Mouse (Mus musculus): ENCODE results near the gene Clgn. TPM values are rescaled to one million over a fixed set of nuclear protein-coding genes. Genes with fewer than 3 reads are reported as not detected.

The Clgn gene
- polyA plus RNA-seq, 1 experiment from 2014 or later, result 0.08 TPM

- H3K9me3 ChIP-seq (ENCODE audit: control insufficient read depth, low read length), result no peaks in the 10 kb centered on the region
Observed at GRCm38 (mm10) chr8:83441656-83442242, 52.1 kb downstream of the Clgn start.

GRCm38 (mm10) chr8:83442243-83443051, 52.8 kb downstream of the Clgn start:
- Histone ChIP-seq H3K4me3 (ENCODE audit: control insufficient read depth in 1 of 2, insufficient read depth in 1 of 2, low read depth in 1 of 2, low read length in 2 of 2) (peak overlapping the region; percentile 65 to 72), H3K9me3 (ENCODE audit: control insufficient read depth, low read length) (no peaks in the 10 kb centered on the region), H3K36me3 (ENCODE audit: control insufficient read depth, insufficient read depth, low read length) (peaks cover 6% of the 10 kb centered on the region), H3K27ac (replicated peaks in 1 of 2; ENCODE audit: control insufficient read depth in 1 of 2, insufficient read depth in 1 of 2, low read depth in 2 of 2, low read length in 2 of 2) (peak overlapping the region; percentile 40 to 73), H3K9ac (ENCODE audit: low read length) (peak overlapping the region; percentile 86), H3K4me1 (ENCODE audit: control insufficient read depth in 2 of 2, insufficient read depth in 2 of 2, low read length in 2 of 2) (peaks cover 0 to 9% of the 10 kb centered on the region in 2 experiments; a peak in 2 of 4 replicates), H3K4me2 (ENCODE audit: low read length) (peak overlapping the region; percentile 81), H3K27me3 (ENCODE audit: control insufficient read depth, insufficient read depth, low read length) (no peaks in the 10 kb centered on the region)
- ATAC-seq (ENCODE audit: insufficient number of reproducible peaks, insufficient read depth, low FRiP score, low read depth), result peak; percentile 100
- 1% methylated on average over 63 of the region's 64 CpGs for WGBS

More at GRCm38 (mm10) chr8:83441656-83442242, 52.1 kb downstream of the Clgn start:
- Histone ChIP-seq H3K27ac (replicated peaks in 1 of 2; ENCODE audit: control insufficient read depth in 1 of 2, insufficient read depth in 1 of 2, low read depth in 2 of 2, low read length in 2 of 2) (peak overlapping the region; percentile 6 to 73), H3K9ac (ENCODE audit: low read length) (peak overlapping the region; percentile 86), H3K27me3 (ENCODE audit: control insufficient read depth, insufficient read depth, low read length) (no peaks in the 10 kb centered on the region), H3K4me1 (ENCODE audit: control insufficient read depth in 2 of 2, insufficient read depth in 2 of 2, low read length in 2 of 2) (peaks cover 0 to 9% of the 10 kb centered on the region in 2 experiments; a peak in 2 of 4 replicates), H3K4me3 (ENCODE audit: control insufficient read depth in 1 of 2, insufficient read depth in 1 of 2, low read depth in 1 of 2, low read length in 2 of 2) (peak overlapping the region; percentile 65 to 72), H3K36me3 (ENCODE audit: control insufficient read depth, insufficient read depth, low read length) (peaks cover 13% of the 10 kb centered on the region), H3K4me2 (ENCODE audit: low read length) (peak overlapping the region; percentile 81)
- 2% methylated on average over 29 of the region's 29 CpGs for WGBS
- no peak; the same call in 1 of the 2 replicates for ATAC-seq (ENCODE audit: insufficient number of reproducible peaks, insufficient read depth, low FRiP score, low read depth)

DNA sequence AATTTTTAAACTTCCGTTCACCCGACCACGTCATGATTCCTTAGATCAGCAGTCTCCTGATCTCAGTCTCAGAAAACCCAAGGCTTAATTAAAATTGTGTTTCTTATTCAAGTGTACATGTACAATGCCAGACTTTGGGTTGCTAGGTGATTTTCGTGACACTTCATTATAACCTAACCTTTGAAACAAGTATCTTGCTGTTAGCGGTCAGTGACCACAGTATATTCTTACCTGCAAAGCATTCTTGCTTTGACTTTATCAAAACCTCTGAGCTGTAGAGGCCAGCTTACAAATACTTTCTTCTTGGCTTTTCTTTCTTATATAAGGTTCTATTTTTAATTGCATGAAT, 53.4 kb downstream of the Clgn start:
- WGBS, result 31% methylated on average over 5 of the region's 5 CpGs
- Histone ChIP-seq H3K36me3 (ENCODE audit: control insufficient read depth, insufficient read depth, low read length) (no peaks in the 10 kb centered on the region), H3K4me2 (ENCODE audit: low read length) (peak overlapping the region; percentile 81), H3K27ac (replicated peaks in 1 of 2; ENCODE audit: control insufficient read depth in 1 of 2, insufficient read depth in 1 of 2, low read depth in 2 of 2, low read length in 2 of 2) (peak overlapping the region; percentile 40 to 59; a peak in 3 of 4 replicates), H3K4me1 (ENCODE audit: control insufficient read depth in 2 of 2, insufficient read depth in 2 of 2, low read length in 2 of 2) (peaks cover 0 to 9% of the 10 kb centered on the region in 2 experiments; a peak in 2 of 4 replicates), H3K4me3 (ENCODE audit: control insufficient read depth in 1 of 2, insufficient read depth in 1 of 2, low read depth in 1 of 2, low read length in 2 of 2) (peak overlapping the region; percentile 65 to 72; a peak in 3 of 4 replicates), H3K9me3 (ENCODE audit: control insufficient read depth, low read length) (no peaks in the 10 kb centered on the region), H3K27me3 (ENCODE audit: control insufficient read depth, insufficient read depth, low read length) (no peaks in the 10 kb centered on the region), H3K9ac (ENCODE audit: low read length) (peak overlapping the region; percentile 70)
- ATAC-seq (ENCODE audit: insufficient number of reproducible peaks, insufficient read depth, low FRiP score, low read depth), result no peak

- no peaks in the 10 kb centered on the region for H3K4me1 ChIP-seq (ENCODE audit: control insufficient read depth in 2 of 2, insufficient read depth in 2 of 2, low read length in 2 of 2)
- H3K9ac ChIP-seq (ENCODE audit: low read length), result no peak overlapping the region
- no peaks in the 10 kb centered on the region for H3K36me3 ChIP-seq (ENCODE audit: control insufficient read depth, insufficient read depth, low read length)
- no peak for ATAC-seq (ENCODE audit: insufficient number of reproducible peaks, insufficient read depth, low FRiP score, low read depth)
- H3K27me3 ChIP-seq (ENCODE audit: control insufficient read depth, insufficient read depth, low read length), result no peaks in the 10 kb centered on the region
- H3K4me2 ChIP-seq (ENCODE audit: low read length), result no peak overlapping the region
- no peak overlapping the region for H3K27ac ChIP-seq (replicated peaks in 1 of 2; ENCODE audit: control insufficient read depth in 1 of 2, insufficient read depth in 1 of 2, low read depth in 2 of 2, low read length in 2 of 2)
- no peaks in the 10 kb centered on the region for H3K9me3 ChIP-seq (ENCODE audit: control insufficient read depth, low read length)
- H3K4me3 ChIP-seq (ENCODE audit: control insufficient read depth in 1 of 2, insufficient read depth in 1 of 2, low read depth in 1 of 2, low read length in 2 of 2), result no peak overlapping the region
- 59% methylated on average over 1 of the region's 1 CpGs for WGBS
Observed at GRCm38 (mm10) chr8:83449960-83450359, 60.3 kb downstream of the Clgn start.

GRCm38 (mm10) chr8:83451056-83451455, 61.4 kb downstream of the Clgn start:
- Histone ChIP-seq H3K4me3 (ENCODE audit: control insufficient read depth in 1 of 2, insufficient read depth in 1 of 2, low read depth in 1 of 2, low read length in 2 of 2) (no peak overlapping the region), H3K9ac (ENCODE audit: low read length) (no peak overlapping the region), H3K4me2 (ENCODE audit: low read length) (no peak overlapping the region), H3K4me1 (ENCODE audit: control insufficient read depth in 2 of 2, insufficient read depth in 2 of 2, low read length in 2 of 2) (no peaks in the 10 kb centered on the region), H3K9me3 (ENCODE audit: control insufficient read depth, low read length) (peaks cover 3% of the 10 kb centered on the region; the same call in 1 of the 2 replicates), H3K36me3 (ENCODE audit: control insufficient read depth, insufficient read depth, low read length) (no peaks in the 10 kb centered on the region), H3K27me3 (ENCODE audit: control insufficient read depth, insufficient read depth, low read length) (no peaks in the 10 kb centered on the region), H3K27ac (replicated peaks in 1 of 2; ENCODE audit: control insufficient read depth in 1 of 2, insufficient read depth in 1 of 2, low read depth in 2 of 2, low read length in 2 of 2) (no peak overlapping the region)
- 17% methylated on average over 3 of the region's 3 CpGs for WGBS
- no peak for ATAC-seq (ENCODE audit: insufficient number of reproducible peaks, insufficient read depth, low FRiP score, low read depth)

- Histone ChIP-seq H3K4me3 (ENCODE audit: control insufficient read depth in 1 of 2, insufficient read depth in 1 of 2, low read depth in 1 of 2, low read length in 2 of 2) (no peak overlapping the region), H3K4me1 (ENCODE audit: control insufficient read depth in 2 of 2, insufficient read depth in 2 of 2, low read length in 2 of 2) (no peaks in the 10 kb centered on the region), H3K9ac (ENCODE audit: low read length) (no peak overlapping the region), H3K36me3 (ENCODE audit: control insufficient read depth, insufficient read depth, low read length) (no peaks in the 10 kb centered on the region), H3K27ac (replicated peaks in 1 of 2; ENCODE audit: control insufficient read depth in 1 of 2, insufficient read depth in 1 of 2, low read depth in 2 of 2, low read length in 2 of 2) (no peak overlapping the region), H3K27me3 (ENCODE audit: control insufficient read depth, insufficient read depth, low read length) (no peaks in the 10 kb centered on the region), H3K4me2 (ENCODE audit: low read length) (no peak overlapping the region), H3K9me3 (ENCODE audit: control insufficient read depth, low read length) (peaks cover 4% of the 10 kb centered on the region; the same call in 1 of the 2 replicates)
- ATAC-seq (ENCODE audit: insufficient number of reproducible peaks, insufficient read depth, low FRiP score, low read depth), result no peak
- WGBS, result 63% methylated on average over 6 of the region's 6 CpGs
Observed at GRCm38 (mm10) chr8:83457121-83457520, 67.5 kb downstream of the Clgn start.

DNA sequence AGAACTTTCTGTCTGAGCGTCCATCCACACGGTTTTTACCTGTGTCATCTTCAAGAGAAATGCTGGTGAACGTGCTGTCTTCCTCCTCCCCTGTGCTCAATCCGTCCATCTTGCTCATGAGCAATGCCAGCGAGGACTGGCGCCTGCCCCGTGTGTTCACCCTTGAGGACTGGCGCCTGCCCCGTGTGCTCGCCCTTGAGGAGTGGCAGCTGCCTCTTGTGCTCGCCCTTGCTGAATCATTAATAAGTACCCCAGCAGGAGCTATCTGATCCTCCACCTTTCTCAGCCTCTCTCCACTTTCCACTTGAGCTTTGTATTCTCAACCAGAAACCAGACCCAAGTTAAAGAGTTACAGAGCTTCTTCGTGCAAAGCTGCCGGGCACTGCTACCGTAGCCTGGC, 68.6 kb downstream of the Clgn start, which contains the start of gene Scoc:
TSS of gene Scoc (minus strand) at position 170 of the 400 bp plus-strand sequence.
- Histone ChIP-seq H3K27ac (replicated peaks in 1 of 2; ENCODE audit: control insufficient read depth in 1 of 2, insufficient read depth in 1 of 2, low read depth in 2 of 2, low read length in 2 of 2) (no peak within 1 kb of the TSS), H3K27me3 (ENCODE audit: control insufficient read depth, insufficient read depth, low read length) (no peaks in the 10 kb centered on the region), H3K4me2 (ENCODE audit: low read length) (no peak within 1 kb of the TSS), H3K4me3 (ENCODE audit: control insufficient read depth in 1 of 2, insufficient read depth in 1 of 2, low read depth in 1 of 2, low read length in 2 of 2) (no peak within 1 kb of the TSS), H3K9ac (ENCODE audit: low read length) (no peak within 1 kb of the TSS), H3K36me3 (ENCODE audit: control insufficient read depth, insufficient read depth, low read length) (no peaks in the 10 kb centered on the region), H3K4me1 (ENCODE audit: control insufficient read depth in 2 of 2, insufficient read depth in 2 of 2, low read length in 2 of 2) (no peaks in the 10 kb centered on the region), H3K9me3 (ENCODE audit: control insufficient read depth, low read length) (peaks cover 4% of the 10 kb centered on the region; the same call in 1 of the 2 replicates)
- WGBS, result 78% methylated on average over 14 of the region's 14 CpGs
- no peak for ATAC-seq (ENCODE audit: insufficient number of reproducible peaks, insufficient read depth, low FRiP score, low read depth)
